Comparison of ENCODE assay signal across 27 mouse cellular contexts in genomic region chr19:42478303-42478702, GRCm38 (mm10). TPM values are rescaled to one million over a fixed set of nuclear protein-coding genes. Genes with fewer than 3 reads are reported as not detected.
DNase-seq lines count a peak whose midpoint lies in the region; ATAC-seq and TF ChIP-seq lines count a peak whose summit lies in the region.
"Had no signal": no experiment of that assay in that cellular context is flagged by ENCODE, and none has a peak within 500 bp of the region (broad histone marks: within the 10 kb centered on the region; RNA-seq: fewer than 3 reads in every experiment).

No protein-coding gene starts in this region.

- DNase-seq in kidney, adult 2 months: no peak
- no peak for DNase-seq in hindbrain, embryonic 14.5 days (ENCODE audit: low spot score)
- no peak for DNase-seq in layer of hippocampus, postnatal 14 days (ENCODE audit: low spot score in 2 of 2)
- no peak for DNase-seq in lung, postnatal 10 days
- DNase-seq: adrenal gland, postnatal 36 days; gastrocnemius, postnatal 10 days; heart, adult 11 months; kidney, adult 9 months; liver; lung, postnatal 4 days; right cerebral cortex, postnatal 4 days; thymus, adult 18-20 months; thymus, postnatal 4 days had no signal

- no peak for TF ChIP-seq POLR2A in kidney, adult 2 months (IDR thresholded peaks at IDR 0.05; ENCODE audit: low read depth, low read length)

- H3K4me2 ChIP-seq in kidney, embryonic 14.5 days (replicated peaks; ENCODE audit: low read depth, low read length): no peak overlapping the region
- peak overlapping the region; percentile 17; the same call in 1 of the 2 replicates for H3K4me2 ChIP-seq in midbrain, embryonic 15.5 days
- no peak overlapping the region for H3K4me2 ChIP-seq in midbrain, embryonic 16.5 days (ENCODE audit: low read length)
- H3K4me2 ChIP-seq in hindbrain, embryonic 14.5 days (replicated peaks): no peak overlapping the region
- H3K4me2 ChIP-seq: heart, embryonic 11.5 days; intestine, embryonic 15.5 days; liver, embryonic 15.5 days; lung, embryonic 15.5 days; midbrain, embryonic 12.5 days; stomach, embryonic 15.5 days had no signal

- no peak overlapping the region for H3K9ac ChIP-seq in kidney, embryonic 14.5 days (ENCODE audit: low read depth, low read length)
- H3K9ac ChIP-seq in midbrain, embryonic 15.5 days: no peak overlapping the region
- H3K9ac ChIP-seq in midbrain, embryonic 16.5 days (ENCODE audit: low read depth, low read length): no peak overlapping the region
- H3K9ac ChIP-seq in hindbrain, embryonic 14.5 days: no peak overlapping the region
- H3K9ac ChIP-seq: intestine, embryonic 15.5 days; liver, embryonic 15.5 days; lung, embryonic 15.5 days; midbrain, embryonic 12.5 days; stomach, embryonic 15.5 days had no signal

- H3K9me3 ChIP-seq in kidney, embryonic 14.5 days (ENCODE audit: control insufficient read depth, low read length): no peaks in the 10 kb centered on the region
- H3K9me3 ChIP-seq in midbrain, embryonic 15.5 days: no peaks in the 10 kb centered on the region
- H3K9me3 ChIP-seq in midbrain, embryonic 16.5 days (replicated peaks; ENCODE audit: control insufficient read depth, low read length, poor library complexity, severe bottlenecking): no peaks in the 10 kb centered on the region
- no peaks in the 10 kb centered on the region for H3K9me3 ChIP-seq in hindbrain, embryonic 14.5 days (ENCODE audit: control insufficient read depth, low read length)
- H3K9me3 ChIP-seq: forebrain, embryonic 10.5 days; intestine, embryonic 15.5 days; limb, embryonic 10.5 days; liver, embryonic 15.5 days; lung, embryonic 15.5 days; midbrain, embryonic 12.5 days; stomach, embryonic 15.5 days had no signal

- ATAC-seq in kidney, embryonic 14.5 days (ENCODE audit: low FRiP score, low TSS enrichment): 0 out of 2 replicates have a peak, but pooled peaks have one; percentile 39
- ATAC-seq in midbrain, embryonic 15.5 days (replicated peaks): no peak
- no peak for ATAC-seq in midbrain, embryonic 16.5 days
- ATAC-seq in hindbrain, embryonic 14.5 days (ENCODE audit: low FRiP score): peak; percentile 43; the same call in 1 of the 2 replicates
- ATAC-seq: CD4-positive, CD25-positive, alpha-beta regulatory T cell, adult 4 months; forebrain, embryonic 16.5 days; intestine, embryonic 15.5 days had no signal

- TF ChIP-seq CTCF in kidney, adult 2 months (conservative IDR thresholded peaks at IDR 0.05; ENCODE audit: insufficient read depth, insufficient read length, low read depth, low read length): no peak

- H3K4me3 ChIP-seq in kidney, embryonic 14.5 days (ENCODE audit: low read length): no peak overlapping the region
- H3K4me3 ChIP-seq in kidney, adult 2 months (ENCODE audit: insufficient read depth, low read depth, low read length): no peak overlapping the region
- no peak overlapping the region for H3K4me3 ChIP-seq in midbrain, embryonic 15.5 days
- no peak overlapping the region for H3K4me3 ChIP-seq in midbrain, embryonic 16.5 days (ENCODE audit: low read depth, low read length)
- H3K4me3 ChIP-seq in hindbrain, embryonic 14.5 days (replicated peaks; ENCODE audit: low read length): no peak overlapping the region
- H3K4me3 ChIP-seq: forebrain, embryonic 10.5 days; intestine, embryonic 15.5 days; limb, embryonic 10.5 days; liver, embryonic 15.5 days; lung, embryonic 15.5 days; midbrain, embryonic 12.5 days; myocyte; stomach, embryonic 15.5 days had no signal

- H3K36me3 ChIP-seq in kidney, embryonic 14.5 days (ENCODE audit: control insufficient read depth, insufficient read depth, low read length): no peaks in the 10 kb centered on the region
- no peaks in the 10 kb centered on the region for H3K36me3 ChIP-seq in kidney, adult 2 months (ENCODE audit: control insufficient read depth, insufficient read depth, low read length)
- H3K36me3 ChIP-seq in midbrain, embryonic 15.5 days (replicated peaks): no peaks in the 10 kb centered on the region
- H3K36me3 ChIP-seq in midbrain, embryonic 16.5 days (ENCODE audit: control insufficient read depth, insufficient read depth, low read length): no peaks in the 10 kb centered on the region
- H3K36me3 ChIP-seq in hindbrain, embryonic 14.5 days (replicated peaks; ENCODE audit: control insufficient read depth, insufficient read depth): no peaks in the 10 kb centered on the region
- H3K36me3 ChIP-seq: forebrain, embryonic 10.5 days; intestine, embryonic 15.5 days; limb, embryonic 10.5 days; liver, embryonic 15.5 days; lung, embryonic 15.5 days; midbrain, embryonic 12.5 days; stomach, embryonic 15.5 days had no signal

- H3K4me1 ChIP-seq in kidney, embryonic 14.5 days (ENCODE audit: control insufficient read depth, insufficient read depth, low read length): no peaks in the 10 kb centered on the region
- no peaks in the 10 kb centered on the region for H3K4me1 ChIP-seq in kidney, adult 2 months (ENCODE audit: control insufficient read depth, insufficient read depth, low read length)
- peaks cover 3% of the 10 kb centered on the region; the same call in 1 of the 2 replicates for H3K4me1 ChIP-seq in midbrain, embryonic 15.5 days
- H3K4me1 ChIP-seq in midbrain, embryonic 16.5 days (ENCODE audit: control insufficient read depth, insufficient read depth, low read length): no peaks in the 10 kb centered on the region
- peaks cover 8% of the 10 kb centered on the region; the same call in 1 of the 2 replicates for H3K4me1 ChIP-seq in hindbrain, embryonic 14.5 days (replicated peaks; ENCODE audit: control insufficient read depth, insufficient read depth, low read length)
- H3K4me1 ChIP-seq: intestine, embryonic 15.5 days; limb, embryonic 10.5 days; liver, embryonic 15.5 days; lung, embryonic 15.5 days; midbrain, embryonic 12.5 days; stomach, embryonic 15.5 days had no signal

- H3K27me3 ChIP-seq in kidney, embryonic 14.5 days (ENCODE audit: control insufficient read depth, insufficient read depth, low read length): 0 out of 2 replicates have a peak, but pooled peaks cover 2% of the 10 kb centered on the region
- no peaks in the 10 kb centered on the region; the same call in 1 of the 2 replicates for H3K27me3 ChIP-seq in kidney, adult 2 months (replicated peaks; ENCODE audit: control insufficient read depth, insufficient read depth, low read length)
- no peaks in the 10 kb centered on the region for H3K27me3 ChIP-seq in midbrain, embryonic 15.5 days (replicated peaks)
- no peaks in the 10 kb centered on the region for H3K27me3 ChIP-seq in midbrain, embryonic 16.5 days (ENCODE audit: control insufficient read depth, insufficient read depth, low read depth, low read length)
- H3K27me3 ChIP-seq in hindbrain, embryonic 14.5 days (ENCODE audit: control insufficient read depth, insufficient read depth, low read length): no peaks in the 10 kb centered on the region
- H3K27me3 ChIP-seq: intestine, embryonic 15.5 days; lung, embryonic 15.5 days; midbrain, embryonic 12.5 days had no signal

- H3K27ac ChIP-seq in kidney, embryonic 14.5 days (ENCODE audit: low read depth, low read length): no peak overlapping the region
- no peak overlapping the region for H3K27ac ChIP-seq in kidney, adult 2 months (ENCODE audit: insufficient read depth, low read depth, low read length)
- no peak overlapping the region for H3K27ac ChIP-seq in midbrain, embryonic 15.5 days
- H3K27ac ChIP-seq in midbrain, embryonic 16.5 days (ENCODE audit: low read length): no peak overlapping the region
- no peak overlapping the region for H3K27ac ChIP-seq in hindbrain, embryonic 14.5 days
- H3K27ac ChIP-seq: forebrain, embryonic 10.5 days; intestine, embryonic 15.5 days; limb, embryonic 10.5 days; liver, embryonic 15.5 days; lung, embryonic 15.5 days; midbrain, embryonic 12.5 days; stomach, embryonic 15.5 days had no signal

- 37% methylated on average over 12 of the region's 12 CpGs for WGBS in kidney, embryonic 14.5 days
- 23% methylated on average over 12 of the region's 12 CpGs for whole genome bisulfite sequencing in kidney, adult 2 months
- 31% methylated on average over 12 of the region's 12 CpGs for WGBS in midbrain, embryonic 15.5 days
- WGBS in midbrain, embryonic 16.5 days: 35% methylated on average over 12 of the region's 12 CpGs
- WGBS in hindbrain, embryonic 14.5 days: 42% methylated on average over 12 of the region's 12 CpGs

RNA-seq across cellular contexts. Expression of gene R3hcc1l, which starts 40.3 kb away (rescaled TPM):
- 18.3 and 22.7 TPM in 2 replicates for polyA plus RNA-seq in kidney, embryonic 14.5 days (2014; fragmentation: Nextera tagmentation; extraction: Ambion mirVana)
- polyA plus RNA-seq in kidney, adult 2 months (2012; rRNA removed): 4.6 and 5.7 TPM in 2 replicates
- polyA plus RNA-seq in midbrain, embryonic 15.5 days (2015; fragmentation: Nextera tagmentation; extraction: Ambion mirVana): 13.6 and 13.7 TPM in 2 replicates
- polyA plus RNA-seq in midbrain, embryonic 16.5 days (2015; fragmentation: Nextera tagmentation; extraction: Ambion mirVana): 13.7 and 17.4 TPM in 2 replicates
- polyA plus RNA-seq in hindbrain, embryonic 14.5 days (2014; fragmentation: Nextera tagmentation; extraction: Ambion mirVana): 12.7 and 18.7 TPM in 2 replicates
- total RNA-seq in layer of hippocampus, postnatal 14 days (2021): 10 to 100 TPM; 15.8 to 18.0 TPM

RNA-seq across cellular contexts. Expression of gene Crtac1, which starts 46.7 kb away (rescaled TPM):
- 5.7 and 6.3 TPM in 2 replicates for polyA plus RNA-seq in kidney, embryonic 14.5 days (2014; fragmentation: Nextera tagmentation; extraction: Ambion mirVana)
- polyA plus RNA-seq in kidney, adult 2 months (2012; rRNA removed): 0.06 and 0.15 TPM in 2 replicates
- polyA plus RNA-seq in midbrain, embryonic 15.5 days (2015; fragmentation: Nextera tagmentation; extraction: Ambion mirVana): 24.6 and 26.1 TPM in 2 replicates
- 26.0 and 34.0 TPM in 2 replicates for polyA plus RNA-seq in midbrain, embryonic 16.5 days (2015; fragmentation: Nextera tagmentation; extraction: Ambion mirVana)
- 42.2 and 43.8 TPM in 2 replicates for polyA plus RNA-seq in hindbrain, embryonic 14.5 days (2014; fragmentation: Nextera tagmentation; extraction: Ambion mirVana)
- total RNA-seq in layer of hippocampus, postnatal 14 days (2021): 10 to 100 TPM; 96.5 to 99.8 TPM
- polyA plus RNA-seq: CD4-positive, CD25-positive, alpha-beta regulatory T cell, adult 4 months; myocyte had no signal

Comparison
In these comparisons a context has a peak if more than half of its experiments do, and no peak if none do; other contexts are left out.
1. ATAC-seq: peak in kidney, embryonic 14.5 days (single experiment) and hindbrain, embryonic 14.5 days (single experiment); none in midbrain, embryonic 15.5 days (single experiment) and midbrain, embryonic 16.5 days (single experiment).